Mouse (Mus musculus): ENCODE data around the gene Ccdc71.

Ccdc71 gene

GRCm38 (mm10) chr9:108463713-108464112, 3.4 kb downstream of the Ccdc71 start:
- H3K27me3 ChIP-seq (ENCODE audit: insufficient read depth, low read length) = no peaks in the 10 kb centered on the region
- no peak for TF ChIP-seq NANOG (IDR thresholded peaks at IDR 0.05; ENCODE audit: borderline replicate concordance, low read length)
- TF ChIP-seq POU5F1 (IDR thresholded peaks at IDR 0.05; ENCODE audit: borderline replicate concordance, low read length) = no peak

GRCm38 (mm10) chr9:108466219-108466618, 5.9 kb downstream of the Ccdc71 start:
- H3K27me3 ChIP-seq (ENCODE audit: insufficient read depth, low read length) = no peaks in the 10 kb centered on the region
- peaks cover 47% of the 10 kb centered on the region for H3K36me3 ChIP-seq (ENCODE audit: insufficient read depth, low read length)
- H3K4me3 ChIP-seq (replicated peaks; ENCODE audit: low read length) = no peak overlapping the region
- no peaks in the 10 kb centered on the region for H3K9me3 ChIP-seq (ENCODE audit: low read length)
- TF ChIP-seq CTCF (conservative IDR thresholded peaks at IDR 0.05; ENCODE audit: low read length) = no peak
- peaks cover 53% of the 10 kb centered on the region for H3K4me1 ChIP-seq (replicated peaks; ENCODE audit: low read depth, low read length)

More at GRCm38 (mm10) chr9:108463713-108464112, 3.4 kb downstream of the Ccdc71 start:
- no peaks in the 10 kb centered on the region for H3K9me3 ChIP-seq (ENCODE audit: low read length)
- peaks cover 47% of the 10 kb centered on the region for H3K36me3 ChIP-seq (ENCODE audit: insufficient read depth, low read length)
- H3K4me1 ChIP-seq (replicated peaks; ENCODE audit: low read depth, low read length) = peaks cover 51% of the 10 kb centered on the region
- peak overlapping the region; percentile 58 for H3K4me3 ChIP-seq (replicated peaks; ENCODE audit: low read length)

GRCm38 (mm10) chr9:108469430-108469829, 9.1 kb downstream of the Ccdc71 start:
- Histone ChIP-seq H3K27me3 (ENCODE audit: insufficient read depth, low read length) (no peaks in the 10 kb centered on the region), H3K9me3 (ENCODE audit: low read length) (no peaks in the 10 kb centered on the region), H3K36me3 (ENCODE audit: insufficient read depth, low read length) (peaks cover 19% of the 10 kb centered on the region), H3K4me3 (replicated peaks; ENCODE audit: low read length) (no peak overlapping the region), H3K4me1 (replicated peaks; ENCODE audit: low read depth, low read length) (peaks cover 23% of the 10 kb centered on the region)
- TF ChIP-seq CTCF (conservative IDR thresholded peaks at IDR 0.05; ENCODE audit: low read length) = no peak
- no peak for TF ChIP-seq POU5F1 (IDR thresholded peaks at IDR 0.05; ENCODE audit: borderline replicate concordance, low read length)
- no peak for TF ChIP-seq NANOG (IDR thresholded peaks at IDR 0.05; ENCODE audit: borderline replicate concordance, low read length)

GRCm38 (mm10) chr9:108469845-108470244, 9.5 kb downstream of the Ccdc71 start:
- no peaks in the 10 kb centered on the region for H3K9me3 ChIP-seq (ENCODE audit: low read length)
- H3K4me3 ChIP-seq (replicated peaks; ENCODE audit: low read length) = no peak overlapping the region
- peaks cover 16% of the 10 kb centered on the region for H3K36me3 ChIP-seq (ENCODE audit: insufficient read depth, low read length)
- TF ChIP-seq NANOG (IDR thresholded peaks at IDR 0.05; ENCODE audit: borderline replicate concordance, low read length) = no peak
- no peak for TF ChIP-seq CTCF (conservative IDR thresholded peaks at IDR 0.05; ENCODE audit: low read length)
- no peak for TF ChIP-seq POU5F1 (IDR thresholded peaks at IDR 0.05; ENCODE audit: borderline replicate concordance, low read length)
- peaks cover 20% of the 10 kb centered on the region for H3K4me1 ChIP-seq (replicated peaks; ENCODE audit: low read depth, low read length)
- H3K27me3 ChIP-seq (ENCODE audit: insufficient read depth, low read length) = no peaks in the 10 kb centered on the region

GRCm38 (mm10) chr9:108474528-108474927, 14.2 kb downstream of the Ccdc71 start:
- TF ChIP-seq CTCF (conservative IDR thresholded peaks at IDR 0.05; ENCODE audit: low read length) (peak; percentile 14; the same call in 1 of the 2 replicates), POU5F1 (IDR thresholded peaks at IDR 0.05; ENCODE audit: borderline replicate concordance, low read length) (no peak)
- H3K9me3 ChIP-seq (ENCODE audit: low read length) = no peaks in the 10 kb centered on the region
- H3K27me3 ChIP-seq (ENCODE audit: insufficient read depth, low read length) = no peaks in the 10 kb centered on the region
- H3K4me1 ChIP-seq (replicated peaks; ENCODE audit: low read depth, low read length) = peaks cover 37% of the 10 kb centered on the region
- H3K4me3 ChIP-seq (replicated peaks; ENCODE audit: low read length) = no peak overlapping the region
- H3K36me3 ChIP-seq (ENCODE audit: insufficient read depth, low read length) = no peaks in the 10 kb centered on the region

- H3K36me3 ChIP-seq (ENCODE audit: insufficient read depth, low read length) = peaks cover 15% of the 10 kb centered on the region; the same call in 1 of the 2 replicates
- peaks cover 71% of the 10 kb centered on the region for H3K4me1 ChIP-seq (replicated peaks; ENCODE audit: low read depth, low read length)
- H3K27me3 ChIP-seq (ENCODE audit: insufficient read depth, low read length) = peaks cover 11% of the 10 kb centered on the region
- TF ChIP-seq POU5F1 (IDR thresholded peaks at IDR 0.05; ENCODE audit: borderline replicate concordance, low read length) (no peak), CTCF (conservative IDR thresholded peaks at IDR 0.05; ENCODE audit: low read length) (no peak), NANOG (IDR thresholded peaks at IDR 0.05; ENCODE audit: borderline replicate concordance, low read length) (peak; percentile 50; the same call in 1 of the 2 replicates)
- no peaks in the 10 kb centered on the region for H3K9me3 ChIP-seq (ENCODE audit: low read length)
- peak overlapping the region; percentile 74 for H3K4me3 ChIP-seq (replicated peaks; ENCODE audit: low read length)
Observed at GRCm38 (mm10) chr9:108478638-108479156, 18.4 kb downstream of the Ccdc71 start.

- Histone ChIP-seq H3K27me3 (ENCODE audit: insufficient read depth, low read length) (peaks cover 11% of the 10 kb centered on the region), H3K9me3 (ENCODE audit: low read length) (no peaks in the 10 kb centered on the region), H3K4me1 (replicated peaks; ENCODE audit: low read depth, low read length) (peaks cover 76% of the 10 kb centered on the region), H3K36me3 (ENCODE audit: insufficient read depth, low read length) (peaks cover 18% of the 10 kb centered on the region), H3K4me3 (replicated peaks; ENCODE audit: low read length) (peak overlapping the region; percentile 74)
- TF ChIP-seq NANOG (IDR thresholded peaks at IDR 0.05; ENCODE audit: borderline replicate concordance, low read length) (no peak), POU5F1 (IDR thresholded peaks at IDR 0.05; ENCODE audit: borderline replicate concordance, low read length) (no peak), CTCF (conservative IDR thresholded peaks at IDR 0.05; ENCODE audit: low read length) (no peak)
Observed at GRCm38 (mm10) chr9:108479241-108479640, 18.9 kb downstream of the Ccdc71 start.

GRCm38 (mm10) chr9:108479721-108480351, 19.5 kb downstream of the Ccdc71 start, which contains the start of gene Lamb2:
TSS of gene Lamb2 (plus strand) at chr9:108479736.
- Histone ChIP-seq H3K4me3 (replicated peaks; ENCODE audit: low read length) (peak within 1 kb of the TSS; percentile 74), H3K27me3 (ENCODE audit: insufficient read depth, low read length) (peaks cover 11% of the 10 kb centered on the region), H3K9me3 (ENCODE audit: low read length) (no peaks in the 10 kb centered on the region), H3K36me3 (ENCODE audit: insufficient read depth, low read length) (peaks cover 20% of the 10 kb centered on the region), H3K4me1 (replicated peaks; ENCODE audit: low read depth, low read length) (peaks cover 75% of the 10 kb centered on the region)
- TF ChIP-seq CTCF (conservative IDR thresholded peaks at IDR 0.05; ENCODE audit: low read length) (no peak), POU5F1 (IDR thresholded peaks at IDR 0.05; ENCODE audit: borderline replicate concordance, low read length) (no peak), NANOG (IDR thresholded peaks at IDR 0.05; ENCODE audit: borderline replicate concordance, low read length) (no peak)

Data from E14TG2a.4 (cell line).